Mouse (Mus musculus) heart, adult 2 months (tissue): ENCODE measurements around the gene Gcnt2. TPM values are rescaled to one million over a fixed set of nuclear protein-coding genes. Genes with fewer than 3 reads are reported as not detected.
A peak's percentile ranks its signal among the peaks of the same experiment; 100 is the strongest.

Experiments used
- DNase-seq, 2 experiments: peaks; one replicate each; pipeline ENCODE4 v3.0.0; 2021
- H3K27ac ChIP-seq: fragments of 200-600 bp; 2 replicates; pipeline ENCODE4 v1.8.1; 2022
- H3K27me3 ChIP-seq: fragments of 200-500 bp; 2 replicates; pipeline ENCODE4 v1.6.1; 2012; ENCODE audit warnings: mild to moderate bottlenecking, low read length, inconsistent platforms, mixed read lengths; ENCODE audit not compliant: control insufficient read depth, insufficient read depth
- H3K36me3 ChIP-seq: fragments of 200-500 bp; 2 replicates; pipeline ENCODE4 v1.6.1; 2012; ENCODE audit warnings: low read length, inconsistent platforms; ENCODE audit not compliant: control insufficient read depth, insufficient read depth
- H3K4me1 ChIP-seq: fragments of 200-500 bp; 2 replicates; pipeline ENCODE4 v1.6.1; 2011; ENCODE audit warnings: low read length; ENCODE audit not compliant: control insufficient read depth, insufficient read depth
- H3K4me3 ChIP-seq: fragments of 200-600 bp; 2 replicates; pipeline ENCODE4 v1.8.1; 2022
- H3K79me2 ChIP-seq: fragments of 200-500 bp; replicated peaks from 2 replicates; pipeline ENCODE4 v1.6.1; 2012; ENCODE audit warnings: mild to moderate bottlenecking, inconsistent platforms, low read length, moderate library complexity, mixed read lengths; ENCODE audit not compliant: control insufficient read depth, insufficient read depth
- H3K9ac ChIP-seq: fragments of 200-500 bp; 2 replicates; pipeline ENCODE4 v1.6.1; 2012; ENCODE audit warnings: low read depth, mild to moderate bottlenecking, control low read depth, inconsistent platforms, low read length, mixed read lengths
- CTCF ChIP-seq: fragments of 200-600 bp; IDR thresholded peaks from 2 replicates; pipeline ENCODE4 v1.8.1; 2022; ENCODE audit warnings: antibody characterized with exemption, mild to moderate bottlenecking, moderate library complexity
- EP300 ChIP-seq: fragments of 200-500 bp; IDR thresholded peaks from 2 replicates; pipeline ENCODE4 v1.6.1; 2011; ENCODE audit warnings: low read depth, low read length, control low read depth; ENCODE audit not compliant: insufficient read depth
- POLR2A ChIP-seq: fragments of 200-500 bp; IDR thresholded peaks from 2 replicates; pipeline ENCODE4 v1.6.1; 2011; ENCODE audit warnings: mild to moderate bottlenecking, low read depth, low read length, control low read depth; ENCODE audit not compliant: insufficient read depth
- WGBS: fragments of 180-500 bp; shearing (Covaris S2); methylation state at CpG from one replicate; pipeline ENCODE4 v1.1.7; 2018; 5-methylcytosine and 5-hydroxymethylcytosine counted together
- intact Hi-C: fragments of 180-260 bp; cut with DNase I; formaldehyde crosslinking; loops from one replicate; pipeline ENCODE4 v1.15.1; 2025
- polyA plus RNA-seq: library from polyadenylated mRNA; depleted of rRNA; stranded (reverse); fragments of >200 nt; gene quantifications from 2 replicates; pipeline ENCODE4 v1.2.3, GENCODE M21; 2012
- total RNA-seq, 2 experiments: library from RNA; stranded (reverse); gene quantifications; 2 replicates each; pipeline ENCODE4 v1.2.3; 2021

Gcnt2 gene
- total and polyA plus RNA-seq, 3 experiments = 2.7 to 10.4 (median 8.5) TPM

DNA sequence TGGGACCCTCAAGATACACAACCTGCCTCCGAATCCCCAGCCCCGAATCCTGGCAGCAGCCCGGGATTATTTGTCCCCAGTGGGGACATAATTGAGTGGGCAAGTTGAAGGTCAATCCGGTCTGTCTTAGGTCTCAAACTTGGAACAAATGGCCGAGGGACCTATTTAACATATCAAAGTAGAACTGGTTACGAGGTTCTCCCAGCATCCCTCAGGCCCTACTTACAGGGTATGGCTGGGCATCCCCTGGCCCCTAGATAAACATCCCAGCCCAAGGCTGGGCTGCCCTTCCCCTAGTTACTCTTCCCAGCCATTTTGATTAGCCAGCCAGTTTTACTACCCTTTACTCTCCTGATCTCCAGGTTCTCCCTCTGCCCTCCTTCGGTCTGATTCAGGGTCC is 8.3 kb upstream of the Gcnt2 start:
- intact Hi-C loops = no loop called here
- Histone ChIP-seq H3K4me1 (peaks cover 2% of the 10 kb centered on the region), H3K36me3 (peaks cover 3% of the 10 kb centered on the region; the same call in 1 of the 2 replicates), H3K4me3 (no peak overlapping the region), H3K9ac (no peak overlapping the region), H3K27me3 (no peaks in the 10 kb centered on the region), H3K79me2 (no peaks in the 10 kb centered on the region), H3K27ac (no peak overlapping the region)
- DNase-seq = no peak
- TF ChIP-seq CTCF (no peak), POLR2A (no peak), EP300 (no peak)
- WGBS = 92% methylated on average over 7 of the region's 7 CpGs

- Histone ChIP-seq H3K27me3 (no peaks in the 10 kb centered on the region), H3K4me3 (no peak overlapping the region), H3K4me1 (peaks cover 2% of the 10 kb centered on the region), H3K27ac (no peak overlapping the region), H3K36me3 (peaks cover 3% of the 10 kb centered on the region; the same call in 1 of the 2 replicates), H3K9ac (no peak overlapping the region), H3K79me2 (no peaks in the 10 kb centered on the region)
- intact Hi-C loops = no loop called here
- 56% methylated on average over 13 of the region's 13 CpGs for WGBS
- no peak for TF ChIP-seq POLR2A
- TF ChIP-seq EP300 = no peak
- no peak for TF ChIP-seq CTCF
- DNase-seq = no peak
These were observed 7.6 kb upstream of the Gcnt2 start for GRCm38 (mm10) chr13:40851961-40852360.

- no peak for DNase-seq
- no peaks in the 10 kb centered on the region for H3K27me3 ChIP-seq
- H3K36me3 ChIP-seq = peaks cover 3% of the 10 kb centered on the region; the same call in 1 of the 2 replicates
- 92% methylated on average over 5 of the region's 5 CpGs for WGBS
- no peak overlapping the region for H3K27ac ChIP-seq
- peaks cover 2% of the 10 kb centered on the region for H3K4me1 ChIP-seq
- no peak for TF ChIP-seq CTCF
- no peak for TF ChIP-seq POLR2A
- TF ChIP-seq EP300 = no peak
- no peak overlapping the region for H3K4me3 ChIP-seq
- H3K9ac ChIP-seq = no peak overlapping the region
- H3K79me2 ChIP-seq = no peaks in the 10 kb centered on the region
- intact Hi-C loops = no loop called here
These were observed 6.8 kb upstream of the Gcnt2 start for GRCm38 (mm10) chr13:40852791-40853190.

- intact Hi-C loops = loop anchor here (2.0 kb wide), 1 partner anchor 63 kb away; no protein-coding TSS in a partner anchor
- WGBS = 68% methylated on average over 4 of the region's 4 CpGs
These were observed 5.7 kb upstream of the Gcnt2 start for GRCm38 (mm10) chr13:40853842-40854241.

DNA sequence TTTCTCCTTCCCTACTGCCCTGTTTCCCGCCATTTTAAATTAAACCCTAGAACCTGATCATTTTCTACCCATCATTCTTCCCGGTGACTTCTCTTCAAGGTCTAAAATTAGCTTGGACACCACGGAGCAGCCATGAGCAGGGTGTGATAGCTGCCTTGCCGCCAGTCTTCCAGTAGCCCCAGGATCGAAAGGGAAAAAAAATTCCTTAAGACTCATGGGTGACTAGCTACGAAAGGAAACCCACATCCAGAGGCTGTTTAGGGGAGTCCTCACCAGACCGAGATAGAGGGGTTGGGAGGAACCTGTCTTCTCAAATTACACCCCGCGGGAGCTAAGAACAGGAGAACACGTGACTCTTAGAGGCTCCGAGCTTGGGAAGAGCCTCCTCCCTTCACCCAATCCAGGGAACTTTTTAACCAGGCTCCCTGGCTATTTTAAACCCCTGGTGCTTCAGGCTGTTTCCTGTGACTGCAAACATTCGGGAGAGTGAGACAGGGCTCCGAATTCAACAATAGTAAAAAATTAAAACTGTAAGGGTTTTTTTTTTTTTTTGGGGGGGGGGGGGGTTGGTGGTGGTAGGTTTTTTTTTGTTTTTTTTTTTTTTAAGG is 5.0 kb upstream of the Gcnt2 start:
- no peaks in the 10 kb centered on the region for H3K79me2 ChIP-seq
- peaks cover 3% of the 10 kb centered on the region; the same call in 1 of the 2 replicates for H3K36me3 ChIP-seq
- no peak for TF ChIP-seq CTCF
- peak; percentile 70 for TF ChIP-seq POLR2A
- TF ChIP-seq EP300 = 0 out of 2 replicates have a peak, but pooled peaks have one; percentile 27
- peaks cover 4% of the 10 kb centered on the region for H3K4me1 ChIP-seq
- WGBS = 2% methylated on average over 13 of the region's 13 CpGs
- peak overlapping the region; percentile 83 for H3K27ac ChIP-seq
- H3K4me3 ChIP-seq = peak overlapping the region; percentile 53
- DNase-seq = peak; percentile 49 to 74
- peak overlapping the region; percentile 75 for H3K9ac ChIP-seq
- intact Hi-C loops = loop anchor here (2.0 to 5.0 kb wide), 2 partner anchors 38 to 62 kb away; no protein-coding TSS in a partner anchor
- no peaks in the 10 kb centered on the region for H3K27me3 ChIP-seq

More at GRCm38 (mm10) chr13:40853842-40854241, 5.7 kb upstream of the Gcnt2 start:
- Histone ChIP-seq H3K4me3 (peak overlapping the region; percentile 53; the same call in 1 of the 2 replicates), H3K27me3 (no peaks in the 10 kb centered on the region), H3K27ac (peak overlapping the region; percentile 83), H3K79me2 (no peaks in the 10 kb centered on the region), H3K36me3 (peaks cover 3% of the 10 kb centered on the region; the same call in 1 of the 2 replicates), H3K4me1 (peaks cover 4% of the 10 kb centered on the region), H3K9ac (peak overlapping the region; percentile 75; the same call in 1 of the 2 replicates)
- DNase-seq = no peak
- no peak for TF ChIP-seq POLR2A
- TF ChIP-seq EP300 = no peak
- TF ChIP-seq CTCF = no peak

- Histone ChIP-seq H3K36me3 (peaks cover 3% of the 10 kb centered on the region; the same call in 1 of the 2 replicates), H3K4me3 (no peak overlapping the region), H3K27ac (peak overlapping the region; percentile 83), H3K9ac (peak overlapping the region; percentile 21; the same call in 1 of the 2 replicates), H3K4me1 (peaks cover 4% of the 10 kb centered on the region), H3K27me3 (no peaks in the 10 kb centered on the region), H3K79me2 (no peaks in the 10 kb centered on the region)
- intact Hi-C loops = loop anchor here (2.0 to 5.0 kb wide), 2 partner anchors 37 to 62 kb away; no protein-coding TSS in a partner anchor
- TF ChIP-seq POLR2A (no peak), CTCF (no peak), EP300 (no peak)
- DNase-seq = no peak
- 62% methylated on average over 6 of the region's 6 CpGs for WGBS
These were observed 4.3 kb upstream of the Gcnt2 start for GRCm38 (mm10) chr13:40855266-40855665.
